Mouse (Mus musculus) cerebellum, adult (tissue): ENCODE data around the gene Egfem1.

Source experiments
- ATAC-seq: cut with Nextera tagmentation; 2 replicates; pipeline ENCODE4 v1.9.2; 2017; ENCODE audit warnings: mild to moderate bottlenecking, moderate library complexity, mixed read lengths; ENCODE audit not compliant: insufficient number of reproducible peaks, low FRiP score, low TSS enrichment

Egfem1 gene

GRCm38 (mm10) chr3:29132054-29132931 lies 50.5 kb downstream of the Egfem1 start:
- ATAC-seq, result no peak

GRCm38 (mm10) chr3:29134509-29134908 lies 52.7 kb downstream of the Egfem1 start:
- ATAC-seq, result no peak

- no peak for ATAC-seq
Observed at GRCm38 (mm10) chr3:29135176-29136064, 53.6 kb downstream of the Egfem1 start.

- ATAC-seq, result no peak
Observed at GRCm38 (mm10) chr3:29136065-29136955, 54.5 kb downstream of the Egfem1 start.

- ATAC-seq, result no peak
Observed at GRCm38 (mm10) chr3:29168401-29168800, 86.6 kb downstream of the Egfem1 start.

GRCm38 (mm10) chr3:29169003-29169402 lies 87.2 kb downstream of the Egfem1 start:
- ATAC-seq, result no peak

- ATAC-seq, result no peak
Observed at GRCm38 (mm10) chr3:29176991-29177390, 95.2 kb downstream of the Egfem1 start.

GRCm38 (mm10) chr3:29182988-29183387 lies 101.2 kb downstream of the Egfem1 start:
- ATAC-seq, result no peak

GRCm38 (mm10) chr3:29183615-29184198 lies 101.9 kb downstream of the Egfem1 start:
- no peak for ATAC-seq

GRCm38 (mm10) chr3:29184486-29185241 lies 102.8 kb downstream of the Egfem1 start:
- no peak for ATAC-seq

- no peak for ATAC-seq
Observed at GRCm38 (mm10) chr3:29190263-29190662, 108.4 kb downstream of the Egfem1 start.

- ATAC-seq, result no peak
Observed at GRCm38 (mm10) chr3:29197727-29198512, 116.1 kb downstream of the Egfem1 start.

GRCm38 (mm10) chr3:29200601-29201000 lies 118.8 kb downstream of the Egfem1 start:
- no peak for ATAC-seq

- ATAC-seq, result no peak
Observed at GRCm38 (mm10) chr3:29202536-29202935, 120.7 kb downstream of the Egfem1 start.

- ATAC-seq, result no peak
Observed at GRCm38 (mm10) chr3:29222414-29222813, 140.6 kb downstream of the Egfem1 start.

GRCm38 (mm10) chr3:29229712-29230111 lies 147.9 kb downstream of the Egfem1 start:
- ATAC-seq, result no peak

- ATAC-seq, result no peak
Observed at GRCm38 (mm10) chr3:29235477-29235876, 153.7 kb downstream of the Egfem1 start.

GRCm38 (mm10) chr3:29236517-29236916 lies 154.7 kb downstream of the Egfem1 start:
- ATAC-seq, result no peak
